In genomic region chr10:17528116-17528515, GRCm38 (mm10) we compare ENCODE assay signal across 11 mouse cellular contexts.
DNase-seq lines count a peak whose midpoint lies in the region.
"Had no signal": no experiment of that assay in that cellular context is flagged by ENCODE, and none has a peak within 500 bp of the region (broad histone marks: within the 10 kb centered on the region; RNA-seq: fewer than 3 reads in every experiment).

No protein-coding gene starts in this region.

- WGBS in embryonic facial prominence, embryonic 10.5 days = 84% methylated on average over 2 of the region's 2 CpGs

- no peaks in the 10 kb centered on the region for H3K9me3 ChIP-seq in embryonic facial prominence, embryonic 10.5 days
- H3K9me3 ChIP-seq: megakaryocyte, embryonic 14.5 days had no signal

- H3K4me1 ChIP-seq in embryonic facial prominence, embryonic 10.5 days = peaks cover 5% of the 10 kb centered on the region; the same call in 1 of the 2 replicates

- H3K27me3 ChIP-seq in embryonic facial prominence, embryonic 10.5 days (replicated peaks; ENCODE audit: low read depth, poor library complexity, severe bottlenecking) = no peaks in the 10 kb centered on the region
- H3K27me3 ChIP-seq: megakaryocyte, embryonic 14.5 days had no signal

- H3K4me3 ChIP-seq in embryonic facial prominence, embryonic 10.5 days = no peak overlapping the region
- H3K4me3 ChIP-seq: megakaryocyte, embryonic 14.5 days had no signal

- H3K27ac ChIP-seq in embryonic facial prominence, embryonic 10.5 days (replicated peaks) = no peak overlapping the region

- H3K36me3 ChIP-seq in embryonic facial prominence, embryonic 10.5 days (replicated peaks) = no peaks in the 10 kb centered on the region

- peak; percentile 13 for DNase-seq in adrenal gland, postnatal 10 days
- no peak for DNase-seq in adrenal gland, adult 8-10 months
- peak; percentile 26 for DNase-seq in heart, postnatal 4 days
- DNase-seq in heart, adult 9 months (ENCODE audit: low spot score in 2 of 2) = no peak
- peak; percentile 16 for DNase-seq in lung, postnatal 10 days
- DNase-seq in lung, postnatal 14 days = no peak
- no peak for DNase-seq in embryonic facial prominence, embryonic 10.5 days (ENCODE audit: low spot score)
- no peak for DNase-seq in cerebellum, postnatal 10 days
- DNase-seq: layer of hippocampus, postnatal 36 days; liver had no signal

Comparison
In these comparisons a context has a peak if more than half of its experiments do, and no peak if none do; other contexts are left out.
1. DNase-seq: peak in adrenal gland, postnatal 10 days (single experiment), heart, postnatal 4 days (single experiment) and lung, postnatal 10 days (single experiment); none in adrenal gland, adult 8-10 months (single experiment), heart, adult 9 months (0 of 2), lung, postnatal 14 days (single experiment), embryonic facial prominence, embryonic 10.5 days (single experiment) and cerebellum, postnatal 10 days (0 of 2).